Mouse (Mus musculus) lung, postnatal 0 days (tissue): ENCODE results near the gene Asic2.

Experiments used
- CTCF ChIP-seq: IDR thresholded peaks from 2 replicates; pipeline ENCODE4 v1.5.1; 2016; ENCODE audit warnings: antibody characterized with exemption, mild to moderate bottlenecking
- EP300 ChIP-seq: IDR thresholded peaks from 2 replicates; pipeline ENCODE4 v1.6.1; 2016; ENCODE audit warnings: antibody characterized with exemption, mild to moderate bottlenecking, control low read depth

DNA sequence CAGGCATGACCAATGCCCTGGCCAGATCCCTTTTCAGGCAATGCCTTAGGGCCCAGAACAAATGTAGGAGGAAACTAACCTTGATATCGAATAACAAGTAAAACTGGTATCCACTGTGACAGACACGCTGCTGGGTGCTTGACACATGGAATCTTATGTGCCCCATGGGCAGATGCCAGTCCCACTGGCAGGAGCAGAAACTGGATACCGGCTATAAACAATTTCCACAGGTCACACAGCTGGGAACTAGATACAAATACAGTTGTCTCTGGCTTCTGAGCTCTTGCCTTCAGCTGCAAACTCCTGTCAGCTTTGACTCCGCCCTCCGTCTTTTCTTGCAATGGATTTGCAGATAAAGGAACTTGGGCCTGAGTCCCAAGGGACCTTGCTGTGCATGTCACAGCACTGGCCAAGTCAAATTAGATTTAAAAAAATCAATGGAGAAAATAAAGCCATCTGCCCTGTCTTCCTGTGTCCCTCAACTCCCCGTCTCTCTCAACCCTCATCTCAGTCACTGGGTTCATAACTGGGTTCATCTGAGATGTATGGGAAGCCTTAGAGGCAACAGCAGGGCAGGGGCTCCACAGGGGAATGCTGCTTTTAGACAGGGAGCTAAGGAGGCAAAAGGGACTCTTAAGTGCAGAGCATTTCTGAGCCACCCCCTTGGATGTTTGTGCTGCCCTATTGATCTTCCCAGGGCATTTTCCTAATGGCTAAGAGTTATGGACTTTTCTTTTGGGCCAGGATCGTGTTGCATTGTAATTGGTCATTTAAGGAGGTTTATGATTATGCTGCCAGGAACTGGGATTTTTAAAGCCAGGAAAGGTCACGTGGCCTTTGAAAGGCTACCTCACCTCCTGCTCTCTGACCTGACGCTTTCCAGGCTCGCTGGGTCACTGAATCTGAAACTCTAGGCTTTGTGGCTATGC lies 598.5 kb downstream of the Asic2 start:
- no peak for TF ChIP-seq CTCF
- TF ChIP-seq EP300 = no peak
